Mouse (Mus musculus): ENCODE measurements at regions not wholly inside any gene's neighbourhood (a gene's known extent, or its start where the extent isn't known, plus 50 kb on each side); places are given as distances from the start of the nearest gene placed in this dataset.

- DNase-seq, result no peak
Observed at GRCm38 (mm10) chr17:44336842-44337241, 148.5 kb downstream of the Clic5 start.

- no peak for DNase-seq
Observed at GRCm38 (mm10) chr17:44337253-44337652, 148.9 kb downstream of the Clic5 start.

- DNase-seq, result no peak
Observed at GRCm38 (mm10) chr17:44344542-44344941, 156.2 kb downstream of the Clic5 start.

DNA sequence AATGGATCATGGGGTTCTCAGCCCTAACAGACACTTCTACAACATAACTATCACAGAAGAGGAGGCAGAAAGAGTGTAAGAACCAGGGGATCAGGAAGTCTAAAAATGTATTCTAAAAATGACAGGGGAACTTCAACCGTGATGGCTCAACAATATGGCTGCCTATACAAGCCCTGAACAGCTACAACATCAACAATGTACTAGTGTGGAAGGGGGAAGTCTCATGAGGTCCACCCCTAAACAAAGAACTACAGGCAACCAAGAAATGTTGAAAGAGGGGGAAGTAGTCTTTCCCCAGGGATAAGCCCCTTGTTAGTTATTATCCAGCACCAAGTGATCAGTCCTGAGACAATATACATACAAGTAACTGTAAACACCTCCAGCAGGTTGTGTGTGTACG, 157.0 kb downstream of the Clic5 start:
- DNase-seq, result no peak

DNA sequence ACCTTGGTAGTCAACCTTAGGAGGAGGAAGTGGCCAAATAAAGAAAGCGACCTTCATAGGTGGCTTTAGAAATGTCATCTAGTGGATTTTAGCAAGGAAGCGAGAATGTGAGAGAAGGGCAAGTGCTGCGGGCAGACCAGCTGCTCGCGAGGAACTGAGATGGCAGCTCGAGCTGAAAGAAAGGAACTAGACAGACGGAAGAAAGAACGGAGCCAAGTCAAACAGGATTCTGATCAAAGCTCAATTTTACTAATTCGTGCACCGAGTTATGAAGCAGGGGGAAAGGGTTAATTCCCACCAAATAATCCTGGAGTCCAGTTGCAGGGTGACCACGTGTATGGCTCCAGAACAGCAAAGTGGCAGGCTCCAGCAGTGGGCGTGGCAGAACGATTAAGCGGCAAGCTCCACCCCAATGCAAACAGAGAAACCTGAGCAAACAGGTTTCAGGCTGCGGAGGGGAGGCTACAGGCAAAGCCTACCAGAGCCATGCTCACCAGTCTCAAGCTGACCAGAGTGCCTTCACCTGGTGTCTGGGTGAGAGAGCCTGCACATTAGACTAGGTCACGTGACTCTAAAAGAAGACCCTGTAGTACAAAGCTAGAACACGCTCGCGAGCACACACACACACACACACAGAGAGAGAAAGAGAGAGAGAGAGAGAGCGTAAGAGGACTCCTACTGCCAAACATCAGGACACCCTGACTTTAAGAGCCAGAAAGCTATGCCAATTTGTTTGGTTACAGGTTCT, 162.0 kb downstream of the Clic5 start:
- no peak for DNase-seq

DNA sequence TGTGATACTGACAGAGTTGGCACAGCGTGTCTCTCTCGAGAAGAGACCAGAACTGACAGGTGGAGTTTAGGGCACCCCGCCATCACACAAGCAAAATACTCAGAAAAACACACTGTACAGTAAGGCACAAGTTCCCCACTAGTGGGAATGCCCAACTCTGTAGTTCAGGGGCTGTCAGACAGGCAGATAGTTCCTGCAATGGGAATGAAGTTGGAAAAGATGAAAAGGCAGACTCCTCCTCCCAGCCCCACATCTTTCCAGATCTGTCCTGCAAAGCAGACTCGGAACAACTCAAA, 162.5 kb downstream of the Clic5 start:
- DNase-seq, result peak; percentile 22 to 44

DNA sequence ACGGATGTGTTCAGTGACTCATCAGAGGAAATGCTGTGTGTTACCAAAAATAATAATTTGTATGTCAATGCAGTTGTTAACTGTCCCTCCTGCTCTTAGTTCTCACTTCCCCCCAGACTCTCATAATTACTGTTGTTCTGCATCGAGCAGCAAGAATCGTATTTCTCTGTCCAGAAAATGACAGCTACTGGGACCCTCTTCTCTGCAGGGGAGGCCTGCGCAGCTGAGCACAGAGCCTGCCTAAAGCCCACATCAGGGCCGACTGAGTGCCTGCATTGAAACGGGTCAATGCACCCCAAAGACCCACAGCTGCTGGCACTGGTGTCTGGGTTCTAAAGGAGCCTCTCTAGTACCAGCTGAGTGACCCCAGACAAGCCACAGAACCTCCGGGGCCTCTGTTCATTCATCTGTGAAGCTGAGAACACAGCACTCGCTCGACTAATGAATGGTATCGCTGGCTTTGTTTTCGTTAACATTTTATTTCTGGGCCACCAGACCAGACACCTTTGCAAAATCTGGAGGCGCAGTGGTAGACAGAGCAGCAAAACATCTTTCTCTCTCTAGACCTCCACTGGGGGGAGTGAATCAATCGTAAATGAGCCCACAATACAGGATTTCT, 163.2 kb downstream of the Clic5 start:
- DNase-seq, result peak in 1 of 2 experiments; percentile 7

DNA sequence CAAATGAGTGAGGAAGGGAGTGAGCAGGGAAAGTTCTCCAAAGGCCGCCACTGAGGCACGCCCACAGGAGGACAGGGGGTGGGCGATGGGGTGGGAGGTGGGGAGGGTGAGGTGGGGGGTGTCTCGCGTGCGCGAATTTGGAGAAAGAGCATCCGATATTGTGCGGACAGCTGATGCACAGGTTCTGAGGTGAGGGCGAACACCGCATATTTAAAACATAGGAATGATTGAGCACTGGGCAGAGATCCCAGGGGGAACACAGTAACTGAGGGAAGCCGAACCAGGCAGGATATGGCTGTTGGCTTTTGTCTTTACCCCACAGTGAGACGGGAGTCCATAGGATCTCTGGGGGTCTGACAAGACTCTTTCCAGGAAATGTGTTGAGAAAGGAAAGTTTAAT, 163.8 kb downstream of the Clic5 start:
- no peak for DNase-seq

DNA sequence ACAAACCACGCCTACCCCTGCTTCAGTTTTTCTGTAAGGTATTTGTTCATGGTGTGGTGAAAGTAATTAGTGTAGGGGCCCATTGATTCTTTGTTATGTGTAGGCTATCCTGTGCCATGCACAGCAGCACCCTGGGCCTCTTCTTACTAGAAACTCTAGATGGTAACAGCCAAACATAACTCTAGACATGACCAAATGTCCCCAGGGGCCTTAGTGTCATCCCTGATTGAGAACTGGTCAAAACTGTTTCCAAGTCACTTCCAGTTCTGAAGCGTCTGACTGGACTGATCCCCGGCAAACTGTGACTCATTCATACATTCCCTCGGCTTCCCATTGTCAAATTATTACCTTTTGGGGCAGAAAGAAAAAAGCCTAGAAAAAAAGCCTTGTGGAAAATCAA, 174.7 kb downstream of the Clic5 start:
- no peak for DNase-seq

- no peak for DNase-seq
Observed at GRCm38 (mm10) chr17:44364494-44364893, 176.1 kb downstream of the Clic5 start.

DNA sequence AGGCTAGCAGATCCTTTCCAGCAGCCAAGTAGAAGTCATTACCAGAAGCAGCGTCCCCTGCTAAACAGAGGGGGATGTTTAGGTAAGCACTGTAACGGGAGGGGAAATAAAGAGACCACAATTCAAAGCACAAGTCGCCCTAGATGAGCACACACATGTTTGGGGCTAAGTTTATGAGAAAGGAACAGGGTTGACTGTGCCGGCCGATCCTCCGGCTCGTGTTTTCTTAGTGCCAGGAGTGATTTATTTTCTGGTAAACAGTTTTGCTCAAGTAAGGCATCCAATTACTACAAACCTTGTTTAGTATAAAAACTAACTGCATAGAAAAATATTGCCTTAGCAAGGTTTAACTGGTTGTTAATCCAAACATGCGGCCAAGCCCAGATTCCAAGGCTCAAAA, 178.1 kb downstream of the Clic5 start:
- no peak for DNase-seq

DNA sequence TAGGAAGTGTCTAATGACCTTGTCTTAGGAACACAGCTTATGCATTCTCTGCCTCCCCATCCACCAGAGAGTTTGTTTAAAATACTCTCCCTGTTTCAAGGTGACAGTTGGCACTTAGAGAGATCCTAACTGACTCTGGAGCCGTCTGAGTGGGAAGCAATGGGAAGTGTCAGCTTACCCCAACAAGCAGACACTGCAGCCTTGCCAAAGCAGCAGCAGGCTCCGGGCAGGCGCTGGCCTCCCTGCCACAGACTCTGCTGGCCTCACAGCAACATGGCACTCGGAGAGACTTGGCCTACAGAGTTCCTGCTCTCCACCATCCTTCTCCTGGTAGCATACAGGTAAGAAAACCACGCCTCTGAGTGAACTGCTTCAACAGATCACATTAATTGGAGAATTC, 179.2 kb downstream of the Clic5 start:
- DNase-seq, result peak; percentile 45 to 70

GRCm38 (mm10) chr17:44370966-44371465, 182.6 kb downstream of the Clic5 start:
- DNase-seq, result no peak

DNA sequence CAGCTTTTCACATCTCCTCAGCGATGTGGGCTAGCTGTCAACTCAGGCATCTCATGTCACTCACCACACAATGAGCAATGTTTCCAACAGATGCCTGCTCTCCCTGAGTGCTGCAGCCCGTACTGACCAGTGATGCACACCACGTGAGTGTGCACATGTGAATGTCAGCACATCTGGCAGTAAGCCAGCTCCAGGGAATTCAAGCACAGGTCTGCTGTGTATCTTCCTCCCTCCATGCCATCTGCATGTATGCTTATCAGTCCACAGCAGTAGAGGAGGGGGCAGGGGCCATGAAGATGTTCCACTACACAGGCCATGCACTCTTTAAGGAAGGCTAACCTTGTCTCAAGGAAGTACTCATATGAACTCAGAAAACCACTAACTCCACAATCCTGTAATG, 183.2 kb downstream of the Clic5 start:
- DNase-seq, result peak in 1 of 2 experiments; percentile 5

DNA sequence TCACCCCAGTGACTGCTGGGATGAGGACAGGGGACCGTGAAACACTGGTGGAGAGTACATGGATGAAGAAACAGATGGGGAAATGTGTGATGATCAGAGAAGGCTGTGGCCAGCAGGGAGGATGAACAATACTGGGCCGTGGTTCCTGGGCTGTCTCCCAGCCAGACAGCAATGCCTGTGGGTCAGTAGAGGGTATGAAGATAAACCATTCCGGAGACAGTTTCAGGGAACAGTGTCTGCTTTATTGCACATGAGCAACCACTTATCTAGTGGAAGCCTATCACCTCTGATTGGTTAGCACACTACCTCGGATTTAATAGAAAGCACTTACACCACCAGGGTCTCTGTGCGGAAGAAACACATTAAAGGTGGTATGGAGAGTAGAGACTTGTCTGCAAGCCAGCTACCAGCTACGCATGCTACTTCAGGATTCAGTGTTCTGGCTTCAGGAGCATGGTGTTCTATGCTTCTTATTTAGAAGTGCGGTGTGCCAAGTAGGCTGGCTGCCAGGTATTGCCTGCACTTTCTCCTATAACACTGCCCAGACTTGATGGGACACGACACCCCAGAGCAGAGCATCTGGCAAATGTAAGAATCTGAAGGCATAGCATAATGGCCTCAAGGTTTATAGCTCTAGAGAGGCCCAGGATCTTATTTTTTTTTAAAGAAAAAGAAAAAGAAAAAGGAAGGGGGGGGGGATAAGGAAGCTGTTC, 185.5 kb downstream of the Clic5 start:
- DNase-seq, result peak in 1 of 2 experiments; percentile 8

DNA sequence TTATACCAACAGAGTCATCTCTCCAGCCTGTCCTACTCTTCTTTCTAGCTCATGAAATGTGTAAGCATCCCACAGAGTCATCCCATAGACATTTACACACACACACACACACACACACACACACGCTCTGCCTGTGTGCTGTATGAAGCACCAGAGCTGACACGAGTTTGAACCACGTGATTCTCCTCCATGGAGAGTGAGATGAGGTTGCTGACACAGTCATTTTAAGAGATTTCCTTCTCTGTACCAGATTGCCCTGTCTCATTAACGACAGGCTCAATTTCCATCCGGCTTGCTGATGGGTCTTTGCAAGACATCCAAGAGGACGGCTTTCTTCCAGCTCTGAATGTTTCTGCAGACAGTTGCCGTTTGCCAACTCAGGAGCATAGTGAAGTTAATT, 190.0 kb downstream of the Clic5 start:
- no peak for DNase-seq

DNA sequence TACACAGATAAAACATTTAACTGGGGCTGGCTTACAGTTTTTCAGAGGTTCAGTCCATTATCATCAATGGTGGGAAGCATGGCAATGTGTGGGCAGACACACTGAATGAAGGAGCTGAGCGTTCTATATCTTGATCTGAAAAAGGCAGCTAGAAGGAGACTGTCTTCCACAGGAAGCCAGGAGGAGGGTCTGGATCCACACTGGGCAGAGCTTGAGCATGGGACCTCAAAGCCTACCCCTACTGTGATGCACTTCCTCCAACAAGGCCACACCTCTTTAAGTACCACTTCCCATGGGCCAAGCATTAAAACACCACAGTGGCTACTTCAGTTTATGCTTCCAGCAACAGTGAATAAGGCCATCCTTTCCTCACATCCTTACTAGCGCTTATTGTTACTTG, 200.5 kb downstream of the Clic5 start:
- no peak for DNase-seq

DNA sequence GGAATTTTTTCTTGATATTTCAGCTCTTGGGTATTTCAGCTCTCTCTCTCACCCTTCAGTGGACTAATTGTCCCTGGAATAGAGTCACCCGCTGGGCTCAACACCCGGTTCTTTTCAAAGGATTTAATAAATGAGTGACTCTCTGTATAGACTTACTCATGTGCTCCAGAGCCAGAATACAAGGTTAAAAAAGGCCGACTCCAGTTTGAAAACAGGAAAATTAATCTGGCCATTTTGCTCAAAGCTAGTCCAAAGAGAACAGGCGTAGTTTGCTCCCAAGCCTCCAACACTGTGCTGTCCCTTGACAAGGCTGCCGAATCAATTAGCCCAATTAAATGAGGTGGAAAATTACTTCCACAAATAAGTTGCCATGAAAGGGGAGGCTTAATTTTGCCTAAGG, 209.4 kb downstream of the Clic5 start:
- peak; percentile 6 to 17 for DNase-seq

DNA sequence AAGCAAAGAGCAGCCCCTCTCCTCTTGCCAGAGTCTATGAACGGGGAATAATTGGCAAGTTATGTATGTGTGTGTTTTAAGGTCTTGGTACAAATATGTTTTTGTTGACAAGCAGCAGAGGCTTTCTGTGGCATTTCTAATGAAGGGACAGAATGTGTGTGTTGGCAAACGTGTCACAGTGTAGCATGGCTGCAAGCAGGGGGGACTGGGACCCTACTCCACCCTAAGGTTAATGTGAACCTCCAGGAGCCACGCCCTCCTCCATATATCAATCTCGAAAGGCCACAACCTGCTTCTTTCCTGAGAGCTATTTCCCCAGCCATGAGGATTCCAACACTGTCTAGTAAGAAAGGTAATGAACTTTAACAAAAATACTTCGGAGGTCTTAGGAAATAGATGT, 209.8 kb downstream of the Clic5 start:
- DNase-seq, result no peak

- DNase-seq, result no peak
Observed at GRCm38 (mm10) chr17:44404923-44405322, 216.5 kb downstream of the Clic5 start.

DNA sequence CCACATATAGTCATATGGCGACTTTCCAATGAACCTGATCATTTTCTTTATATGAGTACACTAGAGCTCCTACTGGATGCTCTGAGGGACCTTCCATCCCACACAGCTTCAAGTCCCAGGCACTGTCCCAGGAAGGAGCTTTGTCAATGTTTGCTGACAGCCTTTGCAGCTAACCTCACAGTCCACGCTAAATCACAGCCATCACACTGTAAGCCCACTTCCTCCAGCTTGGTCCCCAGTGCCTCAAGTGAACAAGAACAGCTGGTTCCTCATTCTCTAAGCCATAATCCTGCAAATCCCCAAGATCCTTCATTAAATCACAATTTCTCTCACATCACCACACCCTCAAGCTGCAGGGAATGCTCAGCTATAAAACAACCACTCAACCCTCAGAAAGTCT, 222.6 kb downstream of the Clic5 start:
- no peak for DNase-seq

- no peak for DNase-seq
Observed at GRCm38 (mm10) chr17:44418676-44419404, 230.5 kb downstream of the Clic5 start.

DNA sequence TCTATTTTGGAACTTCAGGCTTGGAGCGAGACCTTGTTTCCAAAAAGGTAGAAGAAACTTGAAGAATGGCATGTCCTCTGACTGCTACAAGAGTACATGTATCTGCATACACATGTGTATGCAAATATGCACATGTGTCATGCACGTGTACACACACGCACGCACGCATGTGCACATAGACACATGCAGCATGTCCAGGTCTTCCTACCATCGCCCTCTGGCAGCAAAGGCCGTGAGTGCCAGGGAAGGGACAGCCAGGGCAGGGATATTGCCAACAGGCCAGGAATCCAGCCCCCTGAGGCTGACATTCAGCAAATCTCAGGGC, 231.0 kb downstream of the Clic5 start:
- no peak for DNase-seq

Measured in cerebellum, postnatal 25 days (tissue).